Mouse (Mus musculus): Measurements from ENCODE around the gene Fxyd6. TPM values are rescaled to one million over a fixed set of nuclear protein-coding genes. Genes with fewer than 3 reads are reported as not detected.

Gene Fxyd6
- 119 and 126 TPM in 2 replicates for polyA plus RNA-seq (2016; fragmentation: Nextera tagmentation; extraction: Ambion mirVana)

DNA sequence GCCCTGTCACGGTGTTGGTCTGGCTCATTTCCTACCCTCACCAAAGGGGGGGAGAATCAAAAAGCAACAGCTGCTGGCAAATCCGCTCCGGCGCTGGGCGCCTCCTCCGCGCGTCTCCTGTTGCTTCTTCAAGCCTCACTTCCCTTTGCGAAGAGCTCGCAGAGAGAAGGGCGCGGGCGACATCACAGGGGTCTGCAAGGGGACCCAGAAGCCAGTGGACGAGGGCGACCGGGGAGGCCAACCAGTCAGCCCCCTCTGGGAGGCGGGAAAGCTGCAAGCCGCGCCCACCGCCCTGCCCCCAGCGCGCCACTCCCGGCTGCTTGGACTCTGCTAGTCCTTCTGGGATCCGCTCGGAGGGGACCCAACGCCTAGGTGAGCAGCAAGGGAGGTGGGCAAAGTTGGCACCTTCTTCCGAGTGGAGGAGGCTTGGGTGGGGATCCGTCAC, at the start of gene Fxyd6:
Fxyd6 (plus strand) TSS at position 69 of the 445 bp plus-strand sequence.
- peak; percentile 84 for ATAC-seq (ENCODE audit: insufficient number of reproducible peaks, insufficient read depth, low FRiP score, low TSS enrichment, low read depth)
- Histone ChIP-seq H3K27ac (peak within 1 kb of the TSS; percentile 50; the same call in 1 of the 2 replicates), H3K9ac (replicated peaks) (peak within 1 kb of the TSS; percentile 79), H3K4me3 (replicated peaks) (peak within 1 kb of the TSS; percentile 65), H3K36me3 (peaks cover 2% of the 10 kb centered on the region), H3K4me2 (peak within 1 kb of the TSS; percentile 81), H3K9me3 (no peaks in the 10 kb centered on the region), H3K27me3 (no peaks in the 10 kb centered on the region; the same call in 1 of the 2 replicates), H3K4me1 (replicated peaks) (peaks cover 37% of the 10 kb centered on the region)
- under 1% methylated on average over 28 of the region's 28 CpGs for WGBS

GRCm38 (mm10) chr9:45321465-45321864, 48.5 kb upstream of the Fxyd6 start:
- ATAC-seq (ENCODE audit: insufficient number of reproducible peaks, insufficient read depth, low FRiP score, low TSS enrichment, low read depth) = no peak
- Histone ChIP-seq H3K9ac (replicated peaks) (no peak overlapping the region), H3K36me3 (no peaks in the 10 kb centered on the region), H3K27ac (no peak overlapping the region), H3K4me1 (replicated peaks) (no peaks in the 10 kb centered on the region), H3K4me3 (replicated peaks) (no peak overlapping the region), H3K9me3 (no peaks in the 10 kb centered on the region), H3K27me3 (peaks cover 32% of the 10 kb centered on the region), H3K4me2 (no peak overlapping the region)
- WGBS = 86% methylated on average over 6 of the region's 6 CpGs

DNA sequence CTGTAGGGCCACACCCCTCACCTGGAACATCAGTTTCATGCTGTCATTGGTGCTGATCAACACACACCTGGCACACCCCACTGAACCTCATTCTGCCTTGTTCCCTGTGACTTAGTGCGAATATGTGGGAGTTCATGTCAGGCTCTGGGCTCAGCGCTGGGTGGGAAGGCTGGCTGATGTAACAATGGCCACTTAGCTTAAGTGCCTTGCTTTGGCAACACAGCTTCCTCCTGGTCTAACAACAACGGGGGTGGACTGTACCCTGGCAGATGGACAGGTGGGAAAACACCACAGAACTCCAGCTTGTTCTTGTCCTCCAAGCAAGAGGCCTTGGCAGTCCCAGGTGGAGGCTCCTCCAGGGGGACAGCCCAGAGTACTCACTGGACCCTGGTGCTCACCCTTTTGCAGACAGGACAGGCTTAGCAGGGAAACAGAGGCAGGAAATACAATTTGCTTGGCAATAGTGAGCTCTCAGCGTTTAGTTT, 48.0 kb upstream of the Fxyd6 start:
- no peak overlapping the region for H3K9ac ChIP-seq (replicated peaks)
- ATAC-seq (ENCODE audit: insufficient number of reproducible peaks, insufficient read depth, low FRiP score, low TSS enrichment, low read depth) = no peak
- H3K27me3 ChIP-seq = peaks cover 28% of the 10 kb centered on the region
- no peaks in the 10 kb centered on the region for H3K4me1 ChIP-seq (replicated peaks)
- no peak overlapping the region for H3K4me3 ChIP-seq (replicated peaks)
- no peaks in the 10 kb centered on the region for H3K36me3 ChIP-seq
- 90% methylated on average over 4 of the region's 4 CpGs for WGBS
- no peaks in the 10 kb centered on the region for H3K9me3 ChIP-seq
- H3K4me2 ChIP-seq = no peak overlapping the region
- no peak overlapping the region for H3K27ac ChIP-seq

DNA sequence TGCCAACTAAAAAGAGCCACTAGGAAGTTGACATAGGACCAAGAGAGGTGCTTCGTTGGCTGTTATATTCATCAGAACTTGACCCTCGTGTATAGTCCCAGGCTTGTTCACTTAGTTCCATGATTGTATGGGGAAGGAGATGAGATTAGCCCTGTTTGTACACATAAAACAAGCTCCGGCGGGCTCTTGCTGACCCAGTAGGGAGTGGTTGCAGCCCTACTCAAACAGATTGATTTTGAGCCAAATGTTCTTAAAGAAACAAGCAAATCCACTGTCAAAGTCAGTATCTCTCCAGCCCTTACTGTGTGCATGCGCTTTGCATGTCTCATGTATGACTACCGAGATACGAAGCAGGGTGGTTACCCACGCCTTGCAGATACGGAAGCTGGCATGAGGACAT, 43.6 kb upstream of the Fxyd6 start:
- WGBS = 94% methylated on average over 9 of the region's 9 CpGs
- Histone ChIP-seq H3K9me3 (no peaks in the 10 kb centered on the region), H3K4me1 (replicated peaks) (no peaks in the 10 kb centered on the region), H3K4me2 (no peak overlapping the region), H3K9ac (replicated peaks) (no peak overlapping the region), H3K27me3 (no peaks in the 10 kb centered on the region), H3K36me3 (no peaks in the 10 kb centered on the region), H3K27ac (no peak overlapping the region), H3K4me3 (replicated peaks) (no peak overlapping the region)
- no peak for ATAC-seq (ENCODE audit: insufficient number of reproducible peaks, insufficient read depth, low FRiP score, low TSS enrichment, low read depth)

DNA sequence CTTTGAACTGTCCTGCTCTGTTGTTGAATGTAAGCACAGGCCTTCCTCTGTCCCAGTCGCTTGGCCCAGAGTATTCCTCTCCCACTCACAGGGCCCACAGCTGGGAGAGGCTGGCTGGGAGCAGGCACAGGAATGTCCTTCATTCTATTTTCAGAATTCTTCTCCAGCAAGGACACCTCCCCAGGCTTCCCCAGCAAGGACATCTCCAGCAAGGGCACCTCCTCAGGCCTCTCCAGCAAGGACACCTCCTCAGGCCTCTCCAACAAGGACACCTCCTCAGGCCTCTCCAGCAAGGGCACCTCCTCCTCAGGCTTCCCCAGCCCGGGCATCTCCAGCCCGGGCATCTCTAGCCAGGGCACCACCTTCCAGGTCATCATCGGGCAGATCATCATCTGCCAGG, 41.7 kb upstream of the Fxyd6 start:
- Histone ChIP-seq H3K27ac (no peak overlapping the region), H3K9me3 (no peaks in the 10 kb centered on the region), H3K36me3 (no peaks in the 10 kb centered on the region), H3K27me3 (no peaks in the 10 kb centered on the region), H3K4me3 (replicated peaks) (no peak overlapping the region), H3K4me1 (replicated peaks) (no peaks in the 10 kb centered on the region), H3K9ac (replicated peaks) (no peak overlapping the region), H3K4me2 (no peak overlapping the region)
- WGBS = 87% methylated on average over 4 of the region's 4 CpGs
- ATAC-seq (ENCODE audit: insufficient number of reproducible peaks, insufficient read depth, low FRiP score, low TSS enrichment, low read depth) = no peak

DNA sequence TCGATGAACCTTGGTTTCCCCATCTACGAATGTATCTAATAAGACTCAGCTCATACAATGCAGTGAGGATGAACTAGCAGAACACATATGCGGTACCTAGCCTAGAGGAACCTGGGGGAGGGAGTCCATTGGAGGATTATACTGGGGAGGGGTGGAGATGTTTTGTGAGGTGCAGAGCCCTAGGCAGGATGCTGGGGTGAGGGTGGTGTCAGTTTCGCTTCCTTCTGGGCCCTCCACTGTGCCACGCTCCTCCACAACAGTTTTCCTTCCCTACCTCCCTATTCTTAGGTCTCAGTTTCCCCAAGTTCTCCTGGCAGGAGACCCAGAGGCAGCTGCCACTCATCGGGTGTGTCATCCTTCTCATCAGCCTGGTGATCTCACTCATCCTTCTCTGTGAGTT, 40.4 kb upstream of the Fxyd6 start:
- Histone ChIP-seq H3K4me3 (replicated peaks) (no peak overlapping the region), H3K4me1 (replicated peaks) (no peaks in the 10 kb centered on the region), H3K9ac (replicated peaks) (no peak overlapping the region), H3K9me3 (no peaks in the 10 kb centered on the region), H3K27me3 (no peaks in the 10 kb centered on the region), H3K27ac (no peak overlapping the region), H3K36me3 (no peaks in the 10 kb centered on the region), H3K4me2 (no peak overlapping the region)
- WGBS = 92% methylated on average over 6 of the region's 6 CpGs
- ATAC-seq (ENCODE audit: insufficient number of reproducible peaks, insufficient read depth, low FRiP score, low TSS enrichment, low read depth) = no peak

DNA sequence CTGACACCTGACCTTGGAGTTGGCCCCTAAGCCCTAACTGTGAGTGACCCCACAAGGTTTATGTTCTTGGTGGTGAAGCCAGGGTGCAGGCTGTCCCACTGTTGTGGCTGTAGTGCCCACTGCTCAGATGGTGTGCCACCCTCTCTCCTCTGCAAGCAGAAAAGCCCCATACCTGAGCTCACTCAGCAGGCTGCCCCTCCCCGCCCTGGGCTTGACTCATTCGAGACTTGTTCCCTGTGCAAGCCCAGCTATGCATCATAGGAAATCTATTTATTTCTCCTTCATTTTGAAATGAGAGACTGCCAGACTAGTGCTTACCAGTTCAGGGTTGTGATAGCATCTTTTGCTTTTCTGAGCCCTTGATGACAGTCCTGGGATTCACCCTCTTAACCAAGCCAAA, 32.6 kb upstream of the Fxyd6 start:
- 83% methylated on average over 2 of the region's 2 CpGs for WGBS

GRCm38 (mm10) chr9:45343066-45343465, 26.9 kb upstream of the Fxyd6 start:
- 0 out of 2 replicates have a peak, but pooled peaks cover 3% of the 10 kb centered on the region for H3K27me3 ChIP-seq
- no peak overlapping the region for H3K4me2 ChIP-seq
- H3K4me1 ChIP-seq (replicated peaks) = no peaks in the 10 kb centered on the region
- no peaks in the 10 kb centered on the region for H3K36me3 ChIP-seq
- no peak overlapping the region for H3K9ac ChIP-seq (replicated peaks)
- no peak overlapping the region for H3K4me3 ChIP-seq (replicated peaks)
- H3K9me3 ChIP-seq = no peaks in the 10 kb centered on the region
- no peak overlapping the region for H3K27ac ChIP-seq
- 87% methylated on average over 3 of the region's 3 CpGs for WGBS
- ATAC-seq (ENCODE audit: insufficient number of reproducible peaks, insufficient read depth, low FRiP score, low TSS enrichment, low read depth) = no peak

More for the DNA sequence above, 32.6 kb upstream of the Fxyd6 start:
- Histone ChIP-seq H3K36me3 (no peaks in the 10 kb centered on the region), H3K27ac (no peak overlapping the region), H3K9me3 (no peaks in the 10 kb centered on the region), H3K27me3 (0 out of 2 replicates have a peak, but pooled peaks cover 3% of the 10 kb centered on the region), H3K4me1 (replicated peaks) (no peaks in the 10 kb centered on the region), H3K9ac (replicated peaks) (no peak overlapping the region), H3K4me3 (replicated peaks) (no peak overlapping the region), H3K4me2 (no peak overlapping the region)
- no peak for ATAC-seq (ENCODE audit: insufficient number of reproducible peaks, insufficient read depth, low FRiP score, low TSS enrichment, low read depth)

GRCm38 (mm10) chr9:45345516-45345915, 24.5 kb upstream of the Fxyd6 start:
- H3K27ac ChIP-seq = no peak overlapping the region
- no peak overlapping the region for H3K4me2 ChIP-seq
- H3K9ac ChIP-seq (replicated peaks) = no peak overlapping the region
- H3K27me3 ChIP-seq = no peaks in the 10 kb centered on the region
- no peaks in the 10 kb centered on the region for H3K9me3 ChIP-seq
- H3K4me1 ChIP-seq (replicated peaks) = no peaks in the 10 kb centered on the region
- no peak for ATAC-seq (ENCODE audit: insufficient number of reproducible peaks, insufficient read depth, low FRiP score, low TSS enrichment, low read depth)
- H3K36me3 ChIP-seq = no peaks in the 10 kb centered on the region
- no peak overlapping the region for H3K4me3 ChIP-seq (replicated peaks)
- WGBS = 59% methylated on average over 2 of the region's 2 CpGs

GRCm38 (mm10) chr9:45346276-45346675, 23.7 kb upstream of the Fxyd6 start:
- Histone ChIP-seq H3K9ac (replicated peaks) (no peak overlapping the region), H3K27me3 (no peaks in the 10 kb centered on the region), H3K4me3 (replicated peaks) (no peak overlapping the region), H3K4me2 (no peak overlapping the region), H3K4me1 (replicated peaks) (no peaks in the 10 kb centered on the region), H3K9me3 (no peaks in the 10 kb centered on the region), H3K36me3 (no peaks in the 10 kb centered on the region), H3K27ac (no peak overlapping the region)
- WGBS = 77% methylated on average over 6 of the region's 6 CpGs
- ATAC-seq (ENCODE audit: insufficient number of reproducible peaks, insufficient read depth, low FRiP score, low TSS enrichment, low read depth) = no peak

GRCm38 (mm10) chr9:45348560-45348959, 21.4 kb upstream of the Fxyd6 start:
- Histone ChIP-seq H3K27me3 (no peaks in the 10 kb centered on the region), H3K9me3 (no peaks in the 10 kb centered on the region), H3K36me3 (no peaks in the 10 kb centered on the region), H3K4me1 (replicated peaks) (no peaks in the 10 kb centered on the region), H3K9ac (replicated peaks) (no peak overlapping the region), H3K27ac (no peak overlapping the region), H3K4me2 (no peak overlapping the region), H3K4me3 (replicated peaks) (no peak overlapping the region)
- ATAC-seq (ENCODE audit: insufficient number of reproducible peaks, insufficient read depth, low FRiP score, low TSS enrichment, low read depth) = no peak
- WGBS = 81% methylated on average over 6 of the region's 6 CpGs

- Histone ChIP-seq H3K27me3 (no peaks in the 10 kb centered on the region), H3K27ac (no peak overlapping the region), H3K36me3 (no peaks in the 10 kb centered on the region), H3K4me1 (replicated peaks) (no peaks in the 10 kb centered on the region), H3K4me3 (replicated peaks) (no peak overlapping the region), H3K4me2 (no peak overlapping the region), H3K9me3 (no peaks in the 10 kb centered on the region), H3K9ac (replicated peaks) (no peak overlapping the region)
- ATAC-seq (ENCODE audit: insufficient number of reproducible peaks, insufficient read depth, low FRiP score, low TSS enrichment, low read depth) = no peak
- WGBS = 46% methylated on average over 4 of the region's 4 CpGs
Measured at GRCm38 (mm10) chr9:45349181-45349580, 20.8 kb upstream of the Fxyd6 start.
